Comparison of ENCODE assay signal across 23 mouse cellular contexts in the genomic region with DNA sequence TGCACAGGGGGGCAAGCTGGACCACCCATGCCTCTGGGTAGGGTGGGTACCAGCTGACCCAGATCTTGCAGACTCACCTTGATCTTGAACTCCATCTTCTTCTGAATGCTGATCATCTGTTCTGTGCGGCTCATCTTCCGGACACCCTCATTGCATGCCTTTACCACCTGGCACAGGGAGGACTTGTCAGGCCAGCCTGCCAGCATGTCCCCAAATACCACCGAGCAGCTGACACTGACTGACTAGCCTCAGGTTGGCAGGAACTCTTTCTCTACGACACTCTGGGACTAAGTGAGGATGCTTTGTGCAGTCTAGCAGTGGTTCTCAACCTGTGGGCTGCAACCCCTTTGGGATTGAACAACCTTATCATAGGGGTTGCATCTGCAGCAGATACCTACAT. TPM values are rescaled to one million over a fixed set of nuclear protein-coding genes. Genes with fewer than 3 reads are reported as not detected.
"Had no signal": no experiment of that assay in that cellular context is flagged by ENCODE, and none has a peak within 500 bp of the region (broad histone marks: within the 10 kb centered on the region; RNA-seq: fewer than 3 reads in every experiment).

No protein-coding gene starts in this region.

- H3K27ac ChIP-seq: kidney, postnatal 0 days; limb, embryonic 12.5 days; liver, embryonic 13.5 days; lung, embryonic 15.5 days; macrophage; midbrain, embryonic 15.5 days; neural tube, embryonic 12.5 days had no signal

- DNase-seq: kidney, postnatal 36 days; layer of hippocampus, adult 9-11 months; layer of hippocampus, postnatal 36 days; liver; liver, embryonic 13.5 days; liver, postnatal 0 days; lung, postnatal 14 days; retina, postnatal 1 day; right cerebral cortex, postnatal 4 days; thymus, postnatal 36 days had no signal

- H3K27me3 ChIP-seq: lung, embryonic 15.5 days; midbrain, embryonic 15.5 days had no signal

- H3K4me3 ChIP-seq: limb, embryonic 12.5 days; liver, embryonic 13.5 days; lung, embryonic 15.5 days; megakaryocyte, embryonic 14.5 days; midbrain, embryonic 15.5 days; neural tube, embryonic 12.5 days had no signal

- H3K4me1 ChIP-seq: liver, embryonic 13.5 days; lung, embryonic 15.5 days; megakaryocyte, embryonic 14.5 days; midbrain, embryonic 15.5 days; neural tube, embryonic 12.5 days had no signal

RNA-seq across cellular contexts. Expression of gene Snorc, which starts 12.5 kb away (rescaled TPM):
- total RNA-seq: layer of hippocampus, adult 18-20 months; layer of hippocampus, postnatal 36 days; left cerebral cortex, postnatal 36 days; monocyte, adult 5-6 weeks; neutrophil, adult 5-6 weeks had no signal
- polyA plus RNA-seq: kidney, postnatal 0 days; liver, embryonic 13.5 days; lung, embryonic 15.5 days; macrophage; midbrain, embryonic 11.5 days; neural tube, embryonic 12.5 days; stomach, embryonic 16.5 days had no signal

RNA-seq across cellular contexts. Expression of gene Neu2, which starts 27.1 kb away (rescaled TPM):
- total RNA-seq: monocyte, adult 5-6 weeks; neutrophil, adult 5-6 weeks had no signal
- polyA plus RNA-seq: macrophage; midbrain, embryonic 11.5 days; neural tube, embryonic 12.5 days had no signal
